Mouse (Mus musculus) layer of hippocampus, postnatal 36 days (tissue): ENCODE data around the gene Rab2b. TPM values are rescaled to one million over a fixed set of nuclear protein-coding genes. Genes with fewer than 3 reads are reported as not detected.

Experiments
- DNase-seq, 2 experiments: peaks; one replicate each; pipeline ENCODE4 v3.0.0; 2022
- total RNA-seq, 2 experiments: library from RNA; stranded (reverse); gene quantifications; 2 replicates each; pipeline ENCODE4 v1.2.3; 2021

Rab2b gene
- total RNA-seq, 2 experiments from 2014 or later, result 35.7 to 37.1 TPM

- no peak for DNase-seq
Observed at GRCm38 (mm10) chr14:52277210-52277609, 2.1 kb downstream of the Rab2b start.

GRCm38 (mm10) chr14:52272781-52273180, 6.6 kb downstream of the Rab2b start:
- no peak for DNase-seq

- peak; percentile 98 to 99 for DNase-seq
Observed at GRCm38 (mm10) chr14:52257484-52258213, 21.7 kb downstream of the Rab2b start, which contains the start of gene Chd8. Gene Chd8, minus strand, starts transcription at chr14:52257780.

GRCm38 (mm10) chr14:52256311-52257175, 22.8 kb downstream of the Rab2b start:
- peak in 1 of 2 experiments; percentile 8 for DNase-seq

GRCm38 (mm10) chr14:52246129-52246528, 33.2 kb downstream of the Rab2b start:
- no peak for DNase-seq

GRCm38 (mm10) chr14:52244690-52245042, 34.7 kb downstream of the Rab2b start:
- DNase-seq, result no peak

- DNase-seq, result peak; percentile 98 to 99
Observed at GRCm38 (mm10) chr14:52244041-52244689, 35.2 kb downstream of the Rab2b start.

- DNase-seq, result no peak
Observed at GRCm38 (mm10) chr14:52236216-52236615, 43.1 kb downstream of the Rab2b start.

- no peak for DNase-seq
Observed at GRCm38 (mm10) chr14:52235165-52235564, 44.2 kb downstream of the Rab2b start.

- DNase-seq, result no peak
Observed at GRCm38 (mm10) chr14:52232249-52232648, 47.1 kb downstream of the Rab2b start.

GRCm38 (mm10) chr14:52225972-52226371, 53.4 kb downstream of the Rab2b start:
- DNase-seq, result no peak

- no peak for DNase-seq
Observed at GRCm38 (mm10) chr14:52217261-52217660, 62.1 kb downstream of the Rab2b start.

Other genes with a start within 250 kb of the Rab2b start
- gene Olfr221, start 237.1 kb downstream of the Rab2b start, total RNA-seq, result not detected
- gene Hnrnpc, start 175.5 kb downstream of the Rab2b start, total RNA-seq, result 100 to 1,000 TPM; 279 to 281 TPM
- 1 to 10 TPM; 1.1 to 2.3 TPM for gene Rpgrip1, start 168.8 kb downstream of the Rab2b start, total RNA-seq
- 10 to 100 TPM; 52.2 to 53.9 TPM for gene Supt16, start 82.1 kb downstream of the Rab2b start, total RNA-seq
- 100 to 1,000 TPM; 123 to 143 TPM for gene Chd8, start 21.8 kb downstream of the Rab2b start, total RNA-seq
- 10 to 100 TPM; 58.3 to 63.0 TPM for gene Tox4, start 399 bp downstream of the Rab2b start, total RNA-seq
- gene Mettl3, start 25.6 kb upstream of the Rab2b start, total RNA-seq, result 10 to 100 TPM; 49.8 to 54.0 TPM
- gene Sall2, start 49.2 kb upstream of the Rab2b start, total RNA-seq, result 10 to 100 TPM; 43.1 TPM
- gene Olfr1513, start 76.9 kb upstream of the Rab2b start, total RNA-seq, result not detected
- gene Olfr1512, start 99.6 kb upstream of the Rab2b start, total RNA-seq, result not detected
- gene Olfr1511, start 117.8 kb upstream of the Rab2b start, total RNA-seq, result not detected
- gene Olfr1510, start 134.8 kb upstream of the Rab2b start, total RNA-seq, result not detected
- gene Olfr1509, start 163.4 kb upstream of the Rab2b start, total RNA-seq, result not detected
- not detected for gene Olfr1508, start 187.9 kb upstream of the Rab2b start, total RNA-seq
- not detected for gene Olfr1507, start 216.2 kb upstream of the Rab2b start, total RNA-seq